Mouse (Mus musculus) liver, embryonic 11.5 days (tissue): Measurements from ENCODE around the gene Vps35. TPM values are rescaled to one million over a fixed set of nuclear protein-coding genes. Genes with fewer than 3 reads are reported as not detected.

Source experiments
- ATAC-seq: fragments of 200-750 bp; cut with Nextera tagmentation; replicated peaks from 2 replicates; pipeline ENCODE4 v1.8.0; 2017; ENCODE audit warnings: moderate number of reproducible peaks, mild to moderate bottlenecking, moderate TSS enrichment, moderate library complexity; ENCODE audit not compliant: low FRiP score
- DNase-seq: peaks from one replicate; pipeline ENCODE4 v3.0.0-alpha.2; 2017; ENCODE audit warnings: low spot score
- H3K27ac ChIP-seq: fragments of 300-500 bp; sonication (generic); 2 replicates; pipeline ENCODE4 v1.5.1; 2014; ENCODE audit warnings: mild to moderate bottlenecking, low read depth, low read length, control low read depth
- H3K27me3 ChIP-seq: fragments of 300-500 bp; sonication (generic); replicated peaks from 2 replicates; pipeline ENCODE4 v1.6.1; 2014; ENCODE audit warnings: low read length, mixed read lengths; ENCODE audit not compliant: control insufficient read depth, insufficient read depth
- H3K36me3 ChIP-seq: fragments of 300-500 bp; sonication (generic); 2 replicates; pipeline ENCODE4 v1.6.1; 2014; ENCODE audit warnings: mild to moderate bottlenecking, low read length, moderate library complexity, mixed read lengths; ENCODE audit not compliant: control insufficient read depth, insufficient read depth
- H3K4me1 ChIP-seq: fragments of 300-500 bp; sonication (generic); replicated peaks from 2 replicates; pipeline ENCODE4 v1.6.1; 2014; ENCODE audit warnings: low read length, mixed read lengths; ENCODE audit not compliant: control insufficient read depth, insufficient read depth
- H3K4me2 ChIP-seq: fragments of 300-500 bp; sonication (generic); 2 replicates; pipeline ENCODE4 v1.6.1; 2014; ENCODE audit warnings: mild to moderate bottlenecking, control low read depth, moderate library complexity
- H3K4me3 ChIP-seq: fragments of 300-500 bp; sonication (generic); 2 replicates; pipeline ENCODE4 v1.5.1; 2014; ENCODE audit warnings: low read depth, low read length, control low read depth
- H3K9ac ChIP-seq: fragments of 300-500 bp; sonication (generic); 2 replicates; pipeline ENCODE4 v1.6.1; 2014; ENCODE audit warnings: low read depth, low read length, control low read depth
- H3K9me3 ChIP-seq: fragments of 300-500 bp; sonication (generic); 2 replicates; pipeline ENCODE4 v1.6.1; 2016; ENCODE audit warnings: low read length, inconsistent platforms, mixed read lengths; ENCODE audit not compliant: control insufficient read depth
- WGBS: fragments of 180-500 bp; shearing (Covaris S2); extraction: QIAGEN DNeasy Blood & Tissue Kit; methylation state at CpG from one replicate; pipeline ENCODE4 v1.1.7; 2014; 5-methylcytosine and 5-hydroxymethylcytosine counted together
- polyA plus RNA-seq: library from polyadenylated mRNA; unstranded; fragments of >200 nt; fragmentation: Nextera tagmentation; extraction: Ambion mirVana; gene quantifications from 2 replicates; pipeline ENCODE4 v1.2.1, GENCODE M21; 2014

Gene Vps35
- polyA plus RNA-seq, 1 experiment from 2014 or later = 142 TPM

DNA sequence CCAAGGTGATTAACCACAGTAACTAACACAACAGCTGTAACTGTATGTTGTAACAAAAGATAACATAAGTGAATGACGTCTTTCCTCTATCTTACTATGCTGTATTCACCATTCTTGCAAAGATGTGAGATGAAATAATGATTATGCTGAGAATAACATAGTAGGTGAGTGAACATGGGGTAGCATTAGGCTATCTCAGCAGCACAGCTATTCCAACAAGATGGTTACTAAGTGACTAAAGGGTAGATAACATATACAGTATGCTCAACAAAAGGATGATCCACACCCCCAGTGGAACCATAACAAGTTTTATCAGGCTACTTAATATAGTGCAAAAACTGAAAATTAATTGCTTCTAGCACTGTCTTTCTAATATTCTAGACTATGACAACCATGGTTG is 12.8 kb downstream of the Vps35 start:
- ATAC-seq = no peak; the same call in 1 of the 2 replicates
- DNase-seq = no peak

DNA sequence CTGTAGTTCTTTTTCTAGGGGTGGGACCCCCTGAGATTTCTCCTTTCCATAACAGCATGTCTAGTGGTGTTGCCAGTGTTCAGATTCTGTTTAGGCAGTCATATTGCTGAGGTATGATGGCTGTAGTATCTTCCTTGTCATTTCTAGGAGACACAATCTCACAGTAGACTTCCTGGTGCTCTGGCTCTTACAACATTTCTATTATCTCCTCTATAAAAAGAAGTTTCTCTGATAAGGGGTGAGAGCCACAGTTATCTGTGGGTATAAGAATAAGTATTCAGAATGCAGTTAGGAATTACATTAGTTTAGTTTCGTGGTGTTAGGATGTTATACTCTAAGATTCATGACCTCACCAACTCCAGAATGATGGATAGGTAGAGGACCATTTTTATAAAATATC is 72.3 kb downstream of the Vps35 start:
- no peak overlapping the region for H3K4me2 ChIP-seq
- 59% methylated on average over 1 of the region's 1 CpGs for WGBS
- no peak for DNase-seq

More for the DNA sequence above, 12.8 kb downstream of the Vps35 start:
- H3K27me3 ChIP-seq = no peaks in the 10 kb centered on the region
- H3K4me2 ChIP-seq = no peak overlapping the region
- H3K9ac ChIP-seq = no peak overlapping the region
- H3K4me1 ChIP-seq = no peaks in the 10 kb centered on the region
- H3K9me3 ChIP-seq = no peaks in the 10 kb centered on the region
- H3K36me3 ChIP-seq = peaks cover 25% of the 10 kb centered on the region
- WGBS = 80% methylated on average over 1 of the region's 1 CpGs
- H3K27ac ChIP-seq = no peak overlapping the region
- no peak overlapping the region for H3K4me3 ChIP-seq

DNA sequence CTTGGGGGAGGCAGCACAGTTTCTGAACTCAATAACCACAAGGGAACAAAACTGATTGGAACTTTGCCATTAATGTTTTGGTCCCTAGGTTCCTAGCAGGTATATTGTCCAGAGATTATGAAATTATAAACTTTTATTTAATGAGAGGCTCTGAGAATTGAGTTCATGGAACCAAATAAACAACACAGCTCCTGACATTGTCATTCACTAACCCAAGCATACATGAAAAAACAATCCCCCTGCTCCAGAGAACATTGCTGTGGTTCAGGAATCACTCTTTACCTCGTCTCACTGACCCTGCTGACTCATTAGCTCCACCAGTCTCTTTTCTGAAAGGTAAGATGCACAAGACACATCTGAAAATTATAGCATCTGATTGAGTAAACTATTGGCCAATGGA is 73.9 kb downstream of the Vps35 start, which contains the start of gene Olfr371:
Gene Olfr371 (plus strand): TSS at position 301 of the 400 bp plus-strand sequence.
- no peaks in the 10 kb centered on the region for H3K27me3 ChIP-seq
- no peak within 1 kb of the TSS for H3K4me3 ChIP-seq
- H3K36me3 ChIP-seq = no peaks in the 10 kb centered on the region
- H3K4me1 ChIP-seq = no peaks in the 10 kb centered on the region
- DNase-seq = no peak
- no peaks in the 10 kb centered on the region for H3K9me3 ChIP-seq
- no peak within 1 kb of the TSS for H3K4me2 ChIP-seq
- 39% methylated on average over 1 of the region's 1 CpGs for WGBS
- no peak within 1 kb of the TSS for H3K9ac ChIP-seq
- no peak for ATAC-seq
- no peak within 1 kb of the TSS for H3K27ac ChIP-seq

More for the DNA sequence above, 72.3 kb downstream of the Vps35 start:
- ATAC-seq = no peak
- H3K4me1 ChIP-seq = no peaks in the 10 kb centered on the region
- H3K9ac ChIP-seq = no peak overlapping the region
- H3K9me3 ChIP-seq = no peaks in the 10 kb centered on the region
- H3K27ac ChIP-seq = no peak overlapping the region
- no peak overlapping the region for H3K4me3 ChIP-seq
- H3K27me3 ChIP-seq = no peaks in the 10 kb centered on the region
- H3K36me3 ChIP-seq = no peaks in the 10 kb centered on the region

DNA sequence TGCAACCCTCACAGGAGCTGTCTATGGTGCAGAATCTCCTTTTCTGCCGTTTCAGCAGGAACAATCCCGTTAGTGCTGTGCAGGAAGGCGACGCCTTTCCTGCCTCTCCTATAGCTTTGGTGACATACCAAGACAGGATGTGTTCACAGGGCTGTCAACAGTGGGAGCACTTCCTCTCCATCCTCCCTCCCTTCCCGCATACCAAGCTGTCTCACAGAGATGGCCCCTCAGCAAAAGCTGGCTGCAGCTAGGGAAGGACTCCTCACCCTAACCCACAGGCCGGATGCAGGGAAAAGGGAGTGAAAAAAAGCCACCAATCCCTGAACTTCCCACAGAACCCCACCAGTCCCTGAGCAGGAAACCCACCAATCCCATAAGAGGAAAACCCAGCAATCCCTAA is 78.6 kb downstream of the Vps35 start:
- no peak overlapping the region for H3K27ac ChIP-seq
- ATAC-seq = peak; percentile 56; the same call in 1 of the 2 replicates

DNA sequence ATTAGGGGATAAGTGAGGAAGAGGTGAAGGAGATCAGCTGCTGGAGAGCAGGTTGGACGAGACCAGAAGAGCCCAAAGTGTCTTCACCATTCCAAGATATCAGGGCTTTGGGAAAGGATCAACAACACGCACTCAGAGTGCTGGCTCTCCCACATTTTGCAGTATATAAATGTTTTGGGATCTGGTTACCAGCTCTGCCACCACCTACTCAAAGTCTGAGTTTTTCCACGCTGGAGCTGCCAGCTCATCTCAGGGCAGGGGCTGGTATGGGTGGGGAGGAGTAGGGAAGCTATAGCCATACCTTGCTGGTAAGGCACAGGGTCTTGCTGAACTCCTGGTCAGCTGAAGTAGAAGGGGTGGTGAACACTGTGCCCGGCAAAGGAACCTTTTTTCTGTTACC is 79.4 kb downstream of the Vps35 start:
- Histone ChIP-seq H3K4me3 (no peak overlapping the region), H3K36me3 (no peaks in the 10 kb centered on the region), H3K27me3 (no peaks in the 10 kb centered on the region), H3K9me3 (no peaks in the 10 kb centered on the region), H3K4me1 (no peaks in the 10 kb centered on the region), H3K9ac (no peak overlapping the region), H3K4me2 (no peak overlapping the region), H3K27ac (no peak overlapping the region)
- DNase-seq (no peak), ATAC-seq (no peak)
- 82% methylated on average over 4 of the region's 4 CpGs for WGBS

More for the DNA sequence above, 78.6 kb downstream of the Vps35 start:
- H3K36me3 ChIP-seq = no peaks in the 10 kb centered on the region
- no peak overlapping the region for H3K4me2 ChIP-seq
- H3K27me3 ChIP-seq = no peaks in the 10 kb centered on the region
- no peaks in the 10 kb centered on the region for H3K9me3 ChIP-seq
- WGBS = 20% methylated on average over 6 of the region's 6 CpGs
- DNase-seq = no peak
- no peak overlapping the region for H3K4me3 ChIP-seq
- no peaks in the 10 kb centered on the region for H3K4me1 ChIP-seq
- H3K9ac ChIP-seq = no peak overlapping the region

Other genes starting within 250 kb of the Vps35 start
- gene Fbxw9, start 239.7 kb downstream of the Vps35 start, polyA plus RNA-seq = 15.5 and 17.4 TPM in 2 replicates
- gene Gm5741, start 231.8 kb downstream of the Vps35 start, polyA plus RNA-seq = not detected in 2 replicates
- 72.5 and 73.8 TPM in 2 replicates for gene Dhps, start 228.0 kb downstream of the Vps35 start, polyA plus RNA-seq
- 103 and 105 TPM in 2 replicates for gene Wdr83os, start 219.1 kb downstream of the Vps35 start, polyA plus RNA-seq
- 46.4 and 50.4 TPM in 2 replicates for gene Wdr83, start 218.5 kb downstream of the Vps35 start, polyA plus RNA-seq
- 38.6 and 40.3 TPM in 2 replicates for gene Man2b1, start 216.5 kb downstream of the Vps35 start, polyA plus RNA-seq
- 0.71 and 1.1 TPM in 2 replicates for gene Zfp791, start 176.7 kb downstream of the Vps35 start, polyA plus RNA-seq
- gene Cks1brt, start 147.9 kb downstream of the Vps35 start, polyA plus RNA-seq = not detected in 2 replicates
- not detected in 2 replicates for gene Olfr371, start 73.8 kb downstream of the Vps35 start, polyA plus RNA-seq
- 165 and 170 TPM in 2 replicates for gene Orc6, start 170 bp downstream of the Vps35 start, polyA plus RNA-seq
- 26.6 and 31.3 TPM in 2 replicates for gene Mylk3, start 86.5 kb upstream of the Vps35 start, polyA plus RNA-seq
- 38.3 TPM in 2 replicates for gene 4921524J17Rik, start 133.0 kb upstream of the Vps35 start, polyA plus RNA-seq
- gene Gpt2, start 192.8 kb upstream of the Vps35 start, polyA plus RNA-seq = 25.7 and 27.0 TPM in 2 replicates